Mouse (Mus musculus) stomach, postnatal 0 days (tissue): ENCODE data around the gene Cnrip1.

Experiments used
- CTCF ChIP-seq: IDR thresholded peaks from 2 replicates; pipeline ENCODE4 v1.5.1; 2016; ENCODE audit warnings: antibody characterized with exemption, low read depth, mild to moderate bottlenecking, moderate library complexity
- EP300 ChIP-seq: optimal IDR thresholded peaks from 2 replicates; pipeline ENCODE3; 2016; ENCODE audit warnings: antibody characterized with exemption

- TF ChIP-seq CTCF: no peak
- TF ChIP-seq EP300: no peak
These were observed 24.3 kb downstream of the Cnrip1 start for GRCm38 (mm10) chr11:17075656-17076055.
